Mouse (Mus musculus) liver, postnatal 0 days (tissue): ENCODE data around the gene Cp.

Experiments used
- CTCF ChIP-seq: sonication (generic); IDR thresholded peaks from 2 replicates; pipeline ENCODE4 v1.5.1; 2016; ENCODE audit warnings: antibody characterized with exemption, low read depth
- EP300 ChIP-seq: IDR thresholded peaks from 2 replicates; pipeline ENCODE4 v1.6.1; 2016; ENCODE audit warnings: antibody characterized with exemption, low read depth, mild to moderate bottlenecking

GRCm38 (mm10) chr3:20036069-20036468 is 79.2 kb downstream of the Cp start:
- TF ChIP-seq CTCF (no peak), EP300 (no peak)
